Mouse (Mus musculus) adrenal gland, adult (tissue): ENCODE measurements at regions not wholly inside any gene's neighbourhood (a gene's known extent, or its start where the extent isn't known, plus 50 kb on each side); places are given as distances from the start of the nearest gene placed in this dataset.
A peak's percentile ranks its signal among the peaks of the same experiment; 100 is the strongest.

ENCODE experiments used
- DNase-seq, 2 experiments: peaks; one replicate each; pipeline ENCODE4 v3.0.0; 2022 to 2023; ENCODE audit warnings: low spot score in 1 of 2; ENCODE audit not compliant: inconsistent age in 2 of 2

GRCm38 (mm10) chr10:68842023-68842735 lies 118.7 kb downstream of the Tmem26 start:
- DNase-seq: peak; percentile 25 to 64

- no peak for DNase-seq
These were observed 120.6 kb downstream of the Tmem26 start for GRCm38 (mm10) chr10:68844066-68844465.

GRCm38 (mm10) chr10:68844596-68844995 lies 121.2 kb downstream of the Tmem26 start:
- no peak for DNase-seq

GRCm38 (mm10) chr10:68851153-68851552 lies 127.7 kb downstream of the Tmem26 start:
- no peak for DNase-seq

GRCm38 (mm10) chr10:68855934-68856891 lies 132.8 kb downstream of the Tmem26 start:
- DNase-seq: no peak

- DNase-seq: no peak
These were observed 141.3 kb downstream of the Tmem26 start for GRCm38 (mm10) chr10:68864606-68865378.

GRCm38 (mm10) chr10:68865776-68866175 lies 142.3 kb downstream of the Tmem26 start:
- no peak for DNase-seq

- DNase-seq: no peak
These were observed 143.9 kb downstream of the Tmem26 start for GRCm38 (mm10) chr10:68867361-68867760.

- no peak for DNase-seq
These were observed 148.7 kb downstream of the Tmem26 start for GRCm38 (mm10) chr10:68872102-68872501.

GRCm38 (mm10) chr10:68875641-68876040 lies 152.2 kb downstream of the Tmem26 start:
- DNase-seq: peak in 1 of 2 experiments; percentile 72

GRCm38 (mm10) chr10:68893100-68893841 lies 169.8 kb downstream of the Tmem26 start:
- peak in 1 of 2 experiments; percentile 55 for DNase-seq

- DNase-seq: no peak
These were observed 170.7 kb downstream of the Tmem26 start for GRCm38 (mm10) chr10:68894121-68894520.

- peak in 1 of 2 experiments; percentile 38 for DNase-seq
These were observed 174.1 kb downstream of the Tmem26 start for GRCm38 (mm10) chr10:68897524-68897923.

- DNase-seq: no peak
These were observed 177.7 kb downstream of the Tmem26 start for GRCm38 (mm10) chr10:68901168-68901567.

GRCm38 (mm10) chr10:68902670-68903069 lies 179.2 kb downstream of the Tmem26 start:
- peak; percentile 32 to 85 for DNase-seq

GRCm38 (mm10) chr10:68904337-68904736 lies 180.9 kb downstream of the Tmem26 start:
- no peak for DNase-seq

- peak; percentile 40 to 79 for DNase-seq
These were observed 184.8 kb downstream of the Tmem26 start for GRCm38 (mm10) chr10:68908236-68908635.

- no peak for DNase-seq
These were observed 185.6 kb downstream of the Tmem26 start for GRCm38 (mm10) chr10:68909018-68909417.

- peak in 1 of 2 experiments; percentile 32 for DNase-seq
These were observed 192.7 kb downstream of the Tmem26 start for GRCm38 (mm10) chr10:68916147-68916546.

GRCm38 (mm10) chr10:68935843-68936242 lies 212.4 kb downstream of the Tmem26 start:
- no peak for DNase-seq
